Mouse (Mus musculus) kidney, embryonic 14.5 days (tissue): ENCODE measurements around the gene Prss38. TPM values are rescaled to one million over a fixed set of nuclear protein-coding genes. Genes with fewer than 3 reads are reported as not detected.

Source experiments
- ATAC-seq: fragments of 200-750 bp; cut with Nextera tagmentation; 2 replicates; pipeline ENCODE4 v1.8.0; 2017; ENCODE audit warnings: moderate number of reproducible peaks, mild to moderate bottlenecking, moderate TSS enrichment, moderate library complexity; ENCODE audit not compliant: low FRiP score, low TSS enrichment
- H3K27ac ChIP-seq: fragments of 300-500 bp; sonication (generic); 2 replicates; pipeline ENCODE4 v1.5.1; 2014; ENCODE audit warnings: low read depth, mild to moderate bottlenecking, low read length, moderate library complexity, mixed read lengths
- H3K27me3 ChIP-seq: fragments of 300-500 bp; sonication (generic); 2 replicates; pipeline ENCODE4 v1.6.1; 2014; ENCODE audit warnings: mild to moderate bottlenecking, low read length; ENCODE audit not compliant: control insufficient read depth, insufficient read depth
- H3K36me3 ChIP-seq: fragments of 300-500 bp; sonication (generic); 2 replicates; pipeline ENCODE4 v1.6.1; 2014; ENCODE audit warnings: low read length, mixed read lengths; ENCODE audit not compliant: control insufficient read depth, insufficient read depth
- H3K4me1 ChIP-seq: fragments of 300-500 bp; sonication (generic); 2 replicates; pipeline ENCODE4 v1.6.1; 2014; ENCODE audit warnings: low read length, mixed read lengths; ENCODE audit not compliant: control insufficient read depth, insufficient read depth
- H3K4me2 ChIP-seq: fragments of 300-500 bp; sonication (generic); replicated peaks from 2 replicates; pipeline ENCODE4 v1.6.1; 2014; ENCODE audit warnings: low read depth, mild to moderate bottlenecking, low read length
- H3K4me3 ChIP-seq: fragments of 300-500 bp; sonication (generic); 2 replicates; pipeline ENCODE4 v1.5.1; 2014; ENCODE audit warnings: mild to moderate bottlenecking, low read length
- H3K9ac ChIP-seq: fragments of 300-500 bp; sonication (generic); 2 replicates; pipeline ENCODE4 v1.6.1; 2014; ENCODE audit warnings: low read depth, mild to moderate bottlenecking, low read length, moderate library complexity
- H3K9me3 ChIP-seq: fragments of 300-500 bp; sonication (generic); 2 replicates; pipeline ENCODE4 v1.6.1; 2016; ENCODE audit warnings: low read length; ENCODE audit not compliant: control insufficient read depth
- WGBS: fragments of 180-500 bp; shearing (Covaris S2); extraction: QIAGEN DNeasy Blood & Tissue Kit; methylation state at CpG from one replicate; pipeline ENCODE4 v1.1.7; 2014; 5-methylcytosine and 5-hydroxymethylcytosine counted together
- polyA plus RNA-seq: library from polyadenylated mRNA; unstranded; fragments of >200 nt; fragmentation: Nextera tagmentation; extraction: Ambion mirVana; gene quantifications from 2 replicates; pipeline ENCODE4 v1.2.1, GENCODE M21; 2014

Gene Prss38
- polyA plus RNA-seq, result not detected in 2 replicates

DNA sequence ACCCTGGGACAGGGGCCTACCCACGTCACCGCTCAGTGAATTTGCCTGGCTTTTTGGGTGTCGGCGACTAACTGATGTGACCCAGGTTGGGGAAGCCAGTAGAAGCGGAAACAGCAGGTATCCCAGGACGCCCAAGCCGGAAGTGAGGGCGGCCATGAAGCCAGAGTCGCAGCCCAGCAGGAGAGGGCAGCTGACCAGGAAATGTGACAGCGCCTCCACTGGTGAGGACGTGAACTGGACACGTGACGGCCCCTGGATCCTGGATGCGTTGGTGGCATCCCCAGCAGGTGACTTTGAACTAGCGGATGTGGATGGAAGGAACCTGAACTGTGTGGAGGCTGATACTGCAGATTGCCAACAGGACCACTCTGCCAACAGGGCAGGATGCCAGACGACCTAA, at the start of gene Prss38:
TSS of gene Prss38 (minus strand) at position 183 of the 400 bp plus-strand sequence.
- H3K4me3 ChIP-seq, result no peak within 1 kb of the TSS
- no peaks in the 10 kb centered on the region for H3K4me1 ChIP-seq
- H3K4me2 ChIP-seq, result no peak within 1 kb of the TSS
- no peaks in the 10 kb centered on the region for H3K9me3 ChIP-seq
- no peak for ATAC-seq
- WGBS, result 84% methylated on average over 16 of the region's 16 CpGs
- no peak within 1 kb of the TSS for H3K9ac ChIP-seq
- H3K27me3 ChIP-seq, result no peaks in the 10 kb centered on the region
- no peak within 1 kb of the TSS for H3K27ac ChIP-seq
- no peaks in the 10 kb centered on the region for H3K36me3 ChIP-seq

DNA sequence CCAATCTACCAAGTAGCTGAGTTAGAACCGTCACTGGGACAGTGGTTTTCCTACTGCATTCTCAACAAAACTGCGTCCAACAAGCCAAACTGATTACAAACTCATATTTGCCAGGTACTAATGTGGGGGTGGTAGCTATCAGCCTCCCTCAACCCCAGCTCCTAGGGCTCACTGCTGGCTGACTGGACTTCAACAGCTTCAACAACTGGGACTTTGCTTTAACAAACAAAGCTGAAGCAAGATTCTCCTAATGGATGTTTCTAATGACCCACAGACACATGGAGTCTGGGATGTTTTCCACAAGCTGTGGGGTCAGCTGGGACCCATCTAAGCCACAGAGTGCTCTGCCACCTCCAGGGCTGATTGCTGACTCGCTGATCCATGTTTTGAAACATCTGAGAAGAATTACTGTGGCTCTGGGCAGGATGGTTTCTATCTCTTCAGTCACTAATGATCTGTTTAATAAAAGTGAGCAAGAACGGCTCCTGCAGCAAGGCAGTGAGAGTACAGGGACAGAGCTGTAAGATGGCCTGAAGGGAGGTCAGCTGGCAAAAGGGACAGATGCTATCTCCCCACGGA, 47.6 kb upstream of the Prss38 start:
- no peak for ATAC-seq
- Histone ChIP-seq H3K4me1 (no peaks in the 10 kb centered on the region), H3K27me3 (no peaks in the 10 kb centered on the region), H3K9me3 (no peaks in the 10 kb centered on the region), H3K27ac (no peak overlapping the region), H3K4me3 (no peak overlapping the region), H3K4me2 (no peak overlapping the region), H3K9ac (no peak overlapping the region), H3K36me3 (peaks cover 66% of the 10 kb centered on the region)
- WGBS, result 84% methylated on average over 5 of the region's 5 CpGs

DNA sequence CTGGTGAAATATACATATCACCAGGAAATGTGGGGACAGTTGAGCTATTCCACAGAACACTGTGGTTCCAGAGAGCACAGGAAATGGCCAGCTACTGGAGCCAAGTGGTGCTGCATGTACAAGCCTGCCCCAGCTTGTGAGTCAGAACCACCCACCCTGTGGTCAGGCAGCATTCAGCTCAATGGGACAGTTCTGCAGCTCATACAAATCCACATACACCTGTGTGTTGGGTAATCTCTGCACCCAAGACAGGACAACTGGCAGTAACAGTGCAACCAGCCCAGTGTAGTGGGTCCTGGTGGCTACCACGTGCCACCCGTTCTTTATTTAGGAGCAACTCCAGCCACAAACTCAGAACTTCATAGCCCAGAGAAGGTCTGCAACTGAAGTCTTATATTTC, 46.5 kb upstream of the Prss38 start:
- H3K4me3 ChIP-seq, result no peak overlapping the region
- WGBS, result 96% methylated on average over 2 of the region's 2 CpGs
- no peak overlapping the region for H3K4me2 ChIP-seq
- H3K9me3 ChIP-seq, result no peaks in the 10 kb centered on the region
- peaks cover 56% of the 10 kb centered on the region for H3K36me3 ChIP-seq
- no peak overlapping the region for H3K9ac ChIP-seq
- H3K27me3 ChIP-seq, result no peaks in the 10 kb centered on the region
- no peak for ATAC-seq
- no peaks in the 10 kb centered on the region for H3K4me1 ChIP-seq
- H3K27ac ChIP-seq, result no peak overlapping the region

DNA sequence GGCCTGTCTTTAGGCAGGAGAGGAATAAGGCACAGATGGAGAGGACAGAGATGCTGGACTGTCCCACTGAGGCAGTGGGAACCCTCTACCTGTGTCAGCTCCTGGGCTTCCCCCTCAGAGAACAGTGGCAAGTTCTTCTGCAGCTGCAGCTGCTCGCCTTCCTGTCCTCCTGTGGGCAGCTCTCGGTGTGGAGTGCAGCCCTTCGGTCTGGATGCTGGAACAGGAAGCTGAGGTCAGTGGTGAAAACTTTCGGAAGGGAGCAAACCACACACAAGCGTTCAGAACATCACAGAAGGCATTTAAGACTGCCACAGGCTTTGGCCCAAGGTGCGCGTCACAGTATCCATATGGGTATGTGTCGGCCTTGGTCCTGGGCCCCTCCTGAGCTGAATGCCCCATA, 46.0 kb upstream of the Prss38 start:
- WGBS, result 86% methylated on average over 8 of the region's 8 CpGs
- ATAC-seq, result no peak
- H3K36me3 ChIP-seq, result peaks cover 50% of the 10 kb centered on the region

DNA sequence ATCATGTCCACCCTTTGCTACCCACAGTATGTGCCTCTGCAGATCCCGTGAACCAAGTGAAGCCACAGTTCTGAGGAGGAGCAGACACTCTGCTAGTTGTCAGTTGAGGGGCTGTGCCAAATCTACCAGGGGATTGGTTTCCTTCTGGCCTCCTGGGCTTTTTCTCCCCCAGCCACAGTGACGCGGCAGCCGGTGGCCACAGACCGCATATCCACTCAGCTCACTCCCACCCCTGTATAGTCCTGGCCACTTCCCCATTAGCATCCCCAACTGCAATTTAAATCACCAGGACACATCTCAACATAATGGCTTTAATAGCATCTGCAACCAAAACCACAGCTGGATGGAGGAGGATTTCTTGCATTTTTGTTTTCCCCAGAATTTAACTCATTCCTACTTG, 43.3 kb upstream of the Prss38 start:
- H3K9me3 ChIP-seq, result no peaks in the 10 kb centered on the region
- 0 out of 2 replicates have a peak overlapping the region, but pooled peaks have one; percentile 11 for H3K27ac ChIP-seq
- no peaks in the 10 kb centered on the region for H3K4me1 ChIP-seq
- peaks cover 44% of the 10 kb centered on the region for H3K36me3 ChIP-seq
- H3K27me3 ChIP-seq, result no peaks in the 10 kb centered on the region
- 77% methylated on average over 5 of the region's 5 CpGs for WGBS
- no peak overlapping the region for H3K4me3 ChIP-seq
- H3K9ac ChIP-seq, result no peak overlapping the region
- no peak for ATAC-seq
- H3K4me2 ChIP-seq, result no peak overlapping the region

More for the DNA sequence above, 46.0 kb upstream of the Prss38 start:
- no peaks in the 10 kb centered on the region for H3K4me1 ChIP-seq
- H3K27me3 ChIP-seq, result no peaks in the 10 kb centered on the region
- H3K27ac ChIP-seq, result no peak overlapping the region
- no peak overlapping the region for H3K9ac ChIP-seq
- no peak overlapping the region for H3K4me2 ChIP-seq
- H3K4me3 ChIP-seq, result no peak overlapping the region
- no peaks in the 10 kb centered on the region for H3K9me3 ChIP-seq

DNA sequence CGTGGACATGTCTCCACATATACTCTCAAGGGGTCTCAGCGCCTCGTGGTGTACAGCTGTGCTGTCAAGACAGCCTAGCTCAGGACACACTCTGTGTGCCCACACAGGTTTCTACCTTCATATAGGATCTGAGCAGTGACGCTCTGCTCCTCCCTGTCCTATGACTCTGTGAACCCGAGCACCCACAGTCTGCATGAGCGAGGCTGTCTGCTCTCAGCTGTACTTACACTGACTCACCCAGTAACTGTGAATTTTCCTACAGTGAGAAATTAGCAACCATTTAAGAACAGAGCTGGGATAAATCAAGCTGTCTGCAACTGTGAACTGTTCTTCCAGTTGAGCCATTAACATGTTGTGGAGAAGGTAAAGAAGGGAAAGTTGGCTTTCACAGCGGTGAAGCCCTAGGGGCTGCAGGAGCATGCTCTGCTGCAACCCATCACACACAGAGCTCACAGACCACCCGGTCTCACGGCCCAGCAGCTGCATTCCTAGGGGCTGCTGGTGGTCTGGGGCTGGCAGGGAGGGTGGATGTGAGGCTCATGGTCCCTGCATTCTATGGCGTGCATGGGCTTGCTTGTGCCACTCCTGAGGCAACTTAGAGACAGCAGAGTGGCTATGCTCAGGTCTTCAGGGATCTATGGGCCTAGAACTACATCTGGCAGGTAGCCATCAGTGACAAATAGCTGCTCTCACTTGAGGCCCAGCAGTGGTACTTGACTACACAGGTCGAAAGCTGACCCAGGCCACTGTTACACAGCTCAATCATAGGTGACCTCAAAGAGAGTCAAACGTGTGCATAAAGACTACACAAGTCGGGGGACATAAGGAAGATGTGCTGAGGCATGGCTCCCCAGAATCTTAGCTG, 37.8 kb upstream of the Prss38 start:
- Histone ChIP-seq H3K27me3 (no peaks in the 10 kb centered on the region), H3K9me3 (no peaks in the 10 kb centered on the region), H3K4me3 (no peak overlapping the region), H3K4me1 (peaks cover 8% of the 10 kb centered on the region; the same call in 1 of the 2 replicates), H3K36me3 (peaks cover 13% of the 10 kb centered on the region; the same call in 1 of the 2 replicates), H3K27ac (no peak overlapping the region), H3K9ac (no peak overlapping the region), H3K4me2 (no peak overlapping the region)
- 0 out of 2 replicates have a peak, but pooled peaks have one; percentile 16 for ATAC-seq
- WGBS, result 79% methylated on average over 13 of the region's 13 CpGs

DNA sequence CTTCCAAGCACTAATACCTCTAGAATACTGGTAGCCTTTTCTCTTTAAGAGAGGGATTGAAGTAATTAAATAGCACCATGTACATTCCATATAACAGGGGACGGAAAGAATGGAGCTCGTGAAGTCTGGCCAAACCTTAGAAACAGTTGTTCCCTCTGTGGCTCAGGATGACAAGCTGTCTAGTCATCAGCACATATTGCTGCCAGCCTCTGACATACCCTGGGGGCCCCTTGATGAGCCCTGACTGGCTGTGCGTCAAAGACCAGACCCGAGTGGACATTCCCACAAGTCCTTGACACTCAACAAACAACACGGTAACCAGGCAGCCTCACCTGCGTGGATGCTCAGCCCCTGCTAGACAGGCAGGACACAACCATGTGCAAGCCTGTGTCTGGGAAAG, 36.6 kb upstream of the Prss38 start:
- Histone ChIP-seq H3K9ac (no peak overlapping the region), H3K4me2 (no peak overlapping the region), H3K27ac (no peak overlapping the region), H3K36me3 (peaks cover 21% of the 10 kb centered on the region), H3K4me3 (no peak overlapping the region), H3K4me1 (peaks cover 8% of the 10 kb centered on the region; the same call in 1 of the 2 replicates), H3K27me3 (no peaks in the 10 kb centered on the region), H3K9me3 (no peaks in the 10 kb centered on the region)
- WGBS, result 90% methylated on average over 6 of the region's 6 CpGs
- ATAC-seq, result no peak

DNA sequence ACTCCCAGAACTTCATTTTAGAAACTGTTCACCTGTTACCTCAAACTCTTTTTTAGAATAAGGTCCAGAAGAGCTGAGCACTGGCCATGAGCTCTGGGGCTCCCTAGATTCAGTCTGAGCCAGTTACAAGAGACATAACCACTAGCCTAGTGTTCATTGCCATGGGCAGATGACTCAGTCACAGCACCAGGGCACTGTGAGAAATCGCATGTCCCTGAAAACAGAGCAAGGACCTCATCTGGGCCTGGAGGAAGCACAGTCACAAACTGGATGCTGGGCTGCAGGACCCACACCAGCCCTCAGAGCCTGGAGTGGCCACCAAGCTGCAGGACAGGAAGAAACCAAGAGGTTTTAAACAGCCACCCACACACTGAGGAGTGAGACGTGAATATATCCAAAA, 35.4 kb upstream of the Prss38 start:
- H3K4me1 ChIP-seq, result peaks cover 8% of the 10 kb centered on the region; the same call in 1 of the 2 replicates
- ATAC-seq, result no peak
- H3K27ac ChIP-seq, result no peak overlapping the region
- WGBS, result 80% methylated on average over 2 of the region's 2 CpGs
- no peak overlapping the region for H3K9ac ChIP-seq
- no peaks in the 10 kb centered on the region for H3K27me3 ChIP-seq
- no peaks in the 10 kb centered on the region for H3K9me3 ChIP-seq
- H3K4me3 ChIP-seq, result no peak overlapping the region
- H3K36me3 ChIP-seq, result peaks cover 33% of the 10 kb centered on the region
- no peak overlapping the region for H3K4me2 ChIP-seq

DNA sequence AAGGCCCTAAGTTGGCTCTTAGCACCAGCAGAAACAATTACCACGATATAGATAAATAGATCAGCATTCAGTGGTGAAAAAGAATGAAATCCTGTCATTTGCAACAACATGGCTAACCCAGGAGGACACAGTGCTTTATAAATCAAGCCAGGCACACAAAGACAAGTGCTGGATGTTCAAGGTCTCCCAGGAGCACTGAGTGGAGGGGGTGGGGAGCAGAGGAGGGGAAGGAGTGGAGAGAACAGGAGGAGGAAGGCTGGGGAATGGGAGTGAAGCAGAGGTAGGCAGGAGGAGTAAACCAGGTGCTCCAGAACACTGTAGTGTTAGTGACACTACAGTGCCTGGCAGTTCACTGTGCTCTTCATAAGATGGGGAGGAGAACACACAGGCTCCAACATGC, 30.3 kb upstream of the Prss38 start:
- ATAC-seq, result no peak
- no peaks in the 10 kb centered on the region for H3K9me3 ChIP-seq
- no peak overlapping the region for H3K9ac ChIP-seq
- H3K36me3 ChIP-seq, result peaks cover 32% of the 10 kb centered on the region
- H3K27me3 ChIP-seq, result no peaks in the 10 kb centered on the region
- WGBS, result 77% methylated on average over 1 of the region's 1 CpGs
- H3K27ac ChIP-seq, result no peak overlapping the region
- no peak overlapping the region for H3K4me2 ChIP-seq
- H3K4me1 ChIP-seq, result peaks cover 8% of the 10 kb centered on the region; the same call in 1 of the 2 replicates
- no peak overlapping the region for H3K4me3 ChIP-seq
